Mouse (Mus musculus) monocyte, adult 5-6 weeks (primary cell): Measurements from ENCODE around the gene Gpr35. TPM values are rescaled to one million over a fixed set of nuclear protein-coding genes. Genes with fewer than 3 reads are reported as not detected.
"Not testable (repeated sequence)": the region's sequence is repeated elsewhere in the genome, so short reads cannot be mapped to it uniquely, and the experiment has no call there.

Source experiments
- ATAC-seq: fragments of 153-309, 156-312 bp; replicated peaks from 2 replicates; pipeline ENCODE4 v1.8.0; 2017; ENCODE audit warnings: mild to moderate bottlenecking; ENCODE audit not compliant: low TSS enrichment, insufficient number of reproducible peaks, severe bottlenecking, poor library complexity, low FRiP score
- total RNA-seq: library from RNA; stranded (forward); fragments of 200-1000, 200-491, 200-594 nt; gene quantifications from 3 replicates; pipeline ENCODE4 v1.2.3, GENCODE M21; 2017

Gene Gpr35
- total RNA-seq, 1 experiment from 2014 or later, result 58.5 TPM

GRCm38 (mm10) chr1:92920474-92921200, 30.0 kb upstream of the Gpr35 start:
- peak; percentile 56; the same call in 1 of the 2 replicates for ATAC-seq

- ATAC-seq, result no peak
Observed at GRCm38 (mm10) chr1:92921496-92921895, 29.2 kb upstream of the Gpr35 start.

- ATAC-seq, result no peak
Observed at GRCm38 (mm10) chr1:92930171-92930706, 20.4 kb upstream of the Gpr35 start.

GRCm38 (mm10) chr1:92933611-92934010, 17.1 kb upstream of the Gpr35 start:
- no peak for ATAC-seq

GRCm38 (mm10) chr1:92934182-92934827, 16.4 kb upstream of the Gpr35 start, which contains the start of gene Capn10:
Capn10 (plus strand) TSS chr1:92934376.
- ATAC-seq, result peak; percentile 92

- ATAC-seq, result no peak
Observed at GRCm38 (mm10) chr1:92935054-92935962, 15.4 kb upstream of the Gpr35 start.

- no peak for ATAC-seq
Observed at GRCm38 (mm10) chr1:92935977-92936376, 14.7 kb upstream of the Gpr35 start.

GRCm38 (mm10) chr1:92936467-92936866, 14.2 kb upstream of the Gpr35 start:
- ATAC-seq, result no peak

- ATAC-seq, result no peak
Observed at GRCm38 (mm10) chr1:92937797-92938196, 12.9 kb upstream of the Gpr35 start.

GRCm38 (mm10) chr1:92939746-92940145, 10.9 kb upstream of the Gpr35 start:
- no peak for ATAC-seq

- ATAC-seq, result no peak
Observed at GRCm38 (mm10) chr1:92943219-92943989, 7.3 kb upstream of the Gpr35 start.

- ATAC-seq, result no peak
Observed at GRCm38 (mm10) chr1:92947966-92948365, 2.7 kb upstream of the Gpr35 start.

GRCm38 (mm10) chr1:92949426-92949825, 1.2 kb upstream of the Gpr35 start:
- ATAC-seq, result 0 out of 2 replicates have a peak, but pooled peaks have one; percentile 15

GRCm38 (mm10) chr1:92953641-92954040, 3.0 kb downstream of the Gpr35 start:
- ATAC-seq, result no peak

- not testable (repeated sequence) for ATAC-seq
Observed at GRCm38 (mm10) chr1:92956571-92957335, 6.1 kb downstream of the Gpr35 start.

GRCm38 (mm10) chr1:92958999-92959398, 8.3 kb downstream of the Gpr35 start:
- no peak for ATAC-seq

- ATAC-seq, result not testable (repeated sequence)
Observed at GRCm38 (mm10) chr1:92970791-92971190, 20.1 kb downstream of the Gpr35 start.
